Mouse (Mus musculus) heart, postnatal 36 days (tissue): ENCODE data around the gene Rab36. TPM values are rescaled to one million over a fixed set of nuclear protein-coding genes. Genes with fewer than 3 reads are reported as not detected.
A peak's percentile ranks its signal among the peaks of the same experiment; 100 is the strongest.

Experiments
- DNase-seq, 2 experiments: peaks; one replicate each; pipeline ENCODE4 v3.0.0; 2021 to 2022
- intact Hi-C: fragments of 180-260 bp; cut with DNase I; formaldehyde crosslinking; loops from one replicate; pipeline ENCODE4 v1.15.1; 2025
- total RNA-seq, 2 experiments: library from RNA; stranded (reverse); gene quantifications; 2 replicates each; pipeline ENCODE4 v1.2.3; 2021

The Rab36 gene
- total RNA-seq, 2 experiments from 2014 or later, result 0.58 to 0.92 TPM

- intact Hi-C loops, result loop anchor here (10.0 kb wide), 1 partner anchor 449 kb away; the partner anchor contains the start of genes Gucd1 and Snrpd3
- DNase-seq, result no peak
Observed at GRCm38 (mm10) chr10:75065691-75066090, 28.8 kb downstream of the Rab36 start.

GRCm38 (mm10) chr10:75067446-75067845, 30.6 kb downstream of the Rab36 start:
- DNase-seq, result no peak
- intact Hi-C loops, result loop anchor here (10.0 kb wide), 1 partner anchor 447 kb away; the partner anchor contains the start of genes Gucd1 and Snrpd3

GRCm38 (mm10) chr10:75068086-75068485, 31.2 kb downstream of the Rab36 start:
- intact Hi-C loops, result loop anchor here (10.0 kb wide), 1 partner anchor 447 kb away; the partner anchor contains the start of genes Gucd1 and Snrpd3

GRCm38 (mm10) chr10:75068624-75069328, 31.9 kb downstream of the Rab36 start:
- no peak for DNase-seq
- intact Hi-C loops, result loop anchor here (10.0 kb wide), 1 partner anchor 446 kb away; the partner anchor contains the start of genes Gucd1 and Snrpd3

More at GRCm38 (mm10) chr10:75068086-75068485, 31.2 kb downstream of the Rab36 start:
- no peak for DNase-seq

- no peak for DNase-seq
- intact Hi-C loops, result no loop called here
Observed at GRCm38 (mm10) chr10:75070281-75070976, 33.6 kb downstream of the Rab36 start.

- intact Hi-C loops, result no loop called here
- DNase-seq, result no peak
Observed at GRCm38 (mm10) chr10:75075665-75076064, 38.8 kb downstream of the Rab36 start.

- DNase-seq, result no peak
- intact Hi-C loops, result no loop called here
Observed at GRCm38 (mm10) chr10:75078174-75079128, 41.6 kb downstream of the Rab36 start.

GRCm38 (mm10) chr10:75085330-75085729, 48.5 kb downstream of the Rab36 start:
- DNase-seq, result no peak
- intact Hi-C loops, result no loop called here

- no peak for DNase-seq
Observed at GRCm38 (mm10) chr10:75088471-75088870, 51.6 kb downstream of the Rab36 start.

GRCm38 (mm10) chr10:75091478-75092152, 54.8 kb downstream of the Rab36 start:
- intact Hi-C loops, result no loop called here
- DNase-seq, result peak; percentile 47 to 52

More at GRCm38 (mm10) chr10:75088471-75088870, 51.6 kb downstream of the Rab36 start:
- intact Hi-C loops, result no loop called here

GRCm38 (mm10) chr10:75093252-75093987, 56.6 kb downstream of the Rab36 start:
- intact Hi-C loops, result no loop called here
- no peak for DNase-seq

- intact Hi-C loops, result no loop called here
- DNase-seq, result no peak
Observed at GRCm38 (mm10) chr10:75094338-75094737, 57.5 kb downstream of the Rab36 start.

GRCm38 (mm10) chr10:75095216-75095615, 58.4 kb downstream of the Rab36 start:
- intact Hi-C loops, result no loop called here

GRCm38 (mm10) chr10:75098446-75099183, 61.8 kb downstream of the Rab36 start:
- intact Hi-C loops, result no loop called here

More at GRCm38 (mm10) chr10:75095216-75095615, 58.4 kb downstream of the Rab36 start:
- no peak for DNase-seq

GRCm38 (mm10) chr10:75100298-75100697, 63.4 kb downstream of the Rab36 start:
- DNase-seq, result no peak

More at GRCm38 (mm10) chr10:75098446-75099183, 61.8 kb downstream of the Rab36 start:
- DNase-seq, result no peak

GRCm38 (mm10) chr10:75103502-75103901, 66.6 kb downstream of the Rab36 start:
- no peak for DNase-seq
- intact Hi-C loops, result loop anchor here (5.0 kb wide), 1 partner anchor 44 kb away; no protein-coding TSS in a partner anchor

More at GRCm38 (mm10) chr10:75100298-75100697, 63.4 kb downstream of the Rab36 start:
- intact Hi-C loops, result loop anchor here (5.0 kb wide), 1 partner anchor 47 kb away; no protein-coding TSS in a partner anchor
